Mouse (Mus musculus) left cerebral cortex, adult 11 months (tissue): Measurements from ENCODE around the gene Perm1.

Experiments
- DNase-seq: peaks from one replicate; pipeline ENCODE4 v3.0.0; 2022; ENCODE audit warnings: low spot score

Gene Perm1

DNA sequence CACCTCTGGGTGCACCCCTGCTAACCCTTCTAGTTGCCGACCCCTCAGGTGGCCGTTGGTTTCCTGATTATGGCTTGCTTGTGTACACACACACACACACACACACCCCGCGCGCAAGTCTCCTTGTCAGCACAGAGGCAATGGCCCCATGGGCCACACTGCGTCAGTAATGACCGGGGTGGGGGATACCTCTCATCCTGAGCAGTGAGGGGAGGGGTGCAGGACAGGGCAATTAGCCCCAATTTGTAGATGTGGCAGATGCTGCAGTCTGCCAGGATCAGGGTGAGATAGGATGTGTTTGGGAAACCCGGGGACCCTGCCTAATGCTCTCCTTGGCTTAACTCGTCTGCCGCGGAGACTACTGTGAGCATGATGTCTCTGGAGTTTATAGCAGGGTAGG lies 33.9 kb downstream of the Perm1 start:
- DNase-seq, result no peak

- no peak for DNase-seq
These were observed 35.4 kb downstream of the Perm1 start for GRCm38 (mm10) chr4:156251081-156251480.

GRCm38 (mm10) chr4:156252140-156252539 lies 36.5 kb downstream of the Perm1 start:
- DNase-seq, result no peak

DNA sequence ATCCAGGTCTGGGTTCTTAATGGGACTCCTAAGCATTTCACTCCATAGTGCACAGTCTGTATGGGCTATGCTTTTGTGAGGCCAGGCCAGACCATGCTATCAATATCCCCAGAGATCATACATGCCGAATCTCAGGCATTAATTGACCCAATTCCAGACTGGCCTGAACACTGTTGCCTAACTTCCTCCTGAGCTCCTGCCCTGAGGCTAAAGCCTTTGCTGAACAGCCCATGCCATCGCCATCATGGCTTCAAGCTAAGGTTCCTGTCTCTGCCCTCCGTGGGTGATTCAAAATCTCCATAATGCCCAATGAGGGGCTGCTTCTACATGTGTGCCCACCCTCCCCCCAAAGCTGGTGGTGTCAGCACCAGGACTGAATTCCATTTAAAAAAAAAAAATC lies 37.0 kb downstream of the Perm1 start:
- DNase-seq, result no peak

- DNase-seq, result no peak
These were observed 37.4 kb downstream of the Perm1 start for GRCm38 (mm10) chr4:156253043-156253442.

DNA sequence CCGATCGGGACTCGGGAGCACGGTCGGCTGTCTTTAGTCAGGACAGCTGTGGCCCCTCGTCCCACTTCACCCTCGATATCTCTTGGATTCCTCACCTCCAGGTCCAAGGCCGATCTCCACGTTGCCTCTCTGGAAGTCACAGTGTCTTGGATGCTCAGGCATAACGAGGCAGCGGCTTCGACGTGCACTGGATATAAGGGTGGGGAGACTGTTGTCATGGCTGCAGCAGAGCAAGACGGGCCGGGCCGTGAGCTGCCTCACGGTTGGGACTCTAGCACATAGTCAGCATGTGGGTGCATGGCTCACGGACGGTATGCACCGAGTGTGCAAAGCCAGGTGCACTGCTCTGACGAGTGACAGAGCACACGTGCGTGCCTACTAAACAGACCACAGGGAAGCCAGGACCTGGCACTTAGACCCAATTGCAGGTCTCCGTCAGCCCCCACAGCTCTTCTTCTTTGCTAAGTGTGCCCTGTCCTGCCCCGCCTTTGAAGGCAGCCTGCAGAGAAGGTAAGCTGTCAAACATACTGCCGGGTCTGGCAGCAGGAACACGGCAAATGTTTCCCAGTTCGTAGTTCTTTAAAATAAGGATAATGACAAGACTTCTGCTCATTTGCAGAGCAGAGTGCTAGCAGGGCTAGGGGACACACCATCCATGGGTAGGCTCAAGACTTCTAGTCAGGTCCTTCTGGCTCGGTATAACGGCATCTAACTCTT lies 38.9 kb downstream of the Perm1 start:
- DNase-seq, result no peak

GRCm38 (mm10) chr4:156255078-156255839 lies 39.6 kb downstream of the Perm1 start, which contains the start of gene Samd11:
Samd11 (minus strand) TSS chr4:156255657.
- no peak for DNase-seq
